Mouse (Mus musculus) myocyte (in vitro differentiated cells): ENCODE measurements around the gene Tsga10.

Source experiments
- MAX ChIP-seq: IDR thresholded peaks from one replicate; pipeline ENCODE4 v1.6.1; 2011; ENCODE audit warnings: low read depth, mild to moderate bottlenecking, control low read depth
- MYOD1 ChIP-seq, 3 experiments: IDR thresholded peaks; one replicate each; pipeline ENCODE4 v1.6.1; 2011; ENCODE audit warnings: control low read depth in 2 of 3, low read depth in 2 of 3, mild to moderate bottlenecking in 2 of 3, moderate library complexity in 1 of 3; ENCODE audit not compliant: insufficient read length in 2 of 3, control insufficient read depth in 1 of 3
- MYOG ChIP-seq, 3 experiments: IDR thresholded peaks; one replicate each; pipeline ENCODE4 v1.6.1; 2011; ENCODE audit warnings: control low read depth in 2 of 3, low read depth in 2 of 3, mild to moderate bottlenecking in 2 of 3; ENCODE audit not compliant: insufficient read length in 2 of 3, control insufficient read depth in 1 of 3, insufficient read depth in 1 of 3
- POLR2A ChIP-seq: IDR thresholded peaks from one replicate; pipeline ENCODE4 v1.6.1; 2011; ENCODE audit warnings: low read depth, mild to moderate bottlenecking, control low read depth, moderate library complexity; ENCODE audit not compliant: insufficient read length
- SRF ChIP-seq: IDR thresholded peaks from one replicate; pipeline ENCODE4 v1.6.1; 2011; ENCODE audit warnings: low read depth; ENCODE audit not compliant: control insufficient read depth, insufficient read length
- USF1 ChIP-seq: IDR thresholded peaks from one replicate; pipeline ENCODE4 v1.6.1; 2011; ENCODE audit warnings: low read depth, mild to moderate bottlenecking, control low read depth, moderate library complexity

DNA sequence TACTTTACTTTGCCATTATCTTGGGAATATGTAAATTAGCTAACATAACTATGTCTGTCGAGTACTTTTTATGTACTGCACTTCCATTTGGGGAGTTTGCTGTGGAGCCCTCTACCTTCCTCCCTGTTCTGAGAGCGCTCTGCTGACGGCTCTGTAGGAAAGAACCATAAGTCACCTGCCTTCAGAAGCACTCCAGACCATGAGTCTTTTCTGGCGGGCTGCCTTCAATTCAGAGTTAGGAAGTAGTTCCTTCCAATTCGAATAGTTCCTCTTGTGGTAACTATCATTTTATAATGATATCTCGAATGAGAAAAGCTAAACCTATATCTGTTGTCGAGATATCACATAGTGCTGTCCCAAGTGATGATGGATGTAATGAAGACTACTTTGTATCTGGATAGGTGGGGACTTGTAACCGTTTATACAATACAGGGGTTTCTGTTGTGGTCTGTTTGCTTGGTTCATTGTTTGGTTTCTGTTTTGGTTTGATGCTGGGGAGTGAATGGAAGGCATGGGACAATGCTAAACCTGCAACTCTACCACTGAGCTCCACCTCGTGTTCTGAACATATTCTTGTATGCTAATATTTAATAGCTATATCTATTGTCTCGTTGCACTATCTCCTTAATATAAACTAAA lies 1.6 kb upstream of the Tsga10 start:
- TF ChIP-seq SRF (no peak), POLR2A (no peak), MYOD1 (IDR thresholded peaks at IDR 0.05; ENCODE audit: control insufficient read depth in 1 of 3, insufficient read length in 2 of 3, low read depth in 2 of 3) (no peak), MAX (no peak), USF1 (no peak), MYOG (IDR thresholded peaks at IDR 0.05; ENCODE audit: control insufficient read depth in 1 of 3, insufficient read depth in 1 of 3, insufficient read length in 2 of 3, low read depth in 2 of 3) (no peak)
